Mouse (Mus musculus) liver, postnatal 0 days (tissue): ENCODE measurements at regions not wholly inside any gene's neighbourhood (a gene's known extent, or its start where the extent isn't known, plus 50 kb on each side); places are given as distances from the start of the nearest gene placed in this dataset.
A peak's percentile ranks its signal among the peaks of the same experiment; 100 is the strongest.

Experiments
- CTCF ChIP-seq: sonication (generic); IDR thresholded peaks from 2 replicates; pipeline ENCODE4 v1.5.1; 2016; ENCODE audit warnings: antibody characterized with exemption, low read depth
- EP300 ChIP-seq: IDR thresholded peaks from 2 replicates; pipeline ENCODE4 v1.6.1; 2016; ENCODE audit warnings: antibody characterized with exemption, low read depth, mild to moderate bottlenecking

- TF ChIP-seq EP300 = no peak
- peak; percentile 12; the same call in 1 of the 2 replicates for TF ChIP-seq CTCF
These were observed 81.0 kb upstream of the Gbe1 start for GRCm38 (mm10) chr16:70232706-70233105.
